Mouse (Mus musculus) lung, postnatal 0 days (tissue): ENCODE data around the gene Tomm40l.

Source experiments
- CTCF ChIP-seq: IDR thresholded peaks from 2 replicates; pipeline ENCODE4 v1.5.1; 2016; ENCODE audit warnings: antibody characterized with exemption, mild to moderate bottlenecking
- EP300 ChIP-seq: IDR thresholded peaks from 2 replicates; pipeline ENCODE4 v1.6.1; 2016; ENCODE audit warnings: antibody characterized with exemption, mild to moderate bottlenecking, control low read depth

- TF ChIP-seq CTCF, result no peak
- no peak for TF ChIP-seq EP300
Measured at GRCm38 (mm10) chr1:171169913-171170312, 52.4 kb downstream of the Tomm40l start.
